Mouse (Mus musculus) kidney, adult 2 months (tissue): Measurements from ENCODE around the gene Zc3h12d. TPM values are rescaled to one million over a fixed set of nuclear protein-coding genes. Genes with fewer than 3 reads are reported as not detected.
A peak's percentile ranks its signal among the peaks of the same experiment; 100 is the strongest.

Source experiments
- DNase-seq: peaks from one replicate; pipeline ENCODE4 v3.0.0; 2021
- H3K27ac ChIP-seq: fragments of 200-500 bp; 2 replicates; pipeline ENCODE4 v1.5.1; 2012; ENCODE audit warnings: low read depth, low read length, control low read depth, inconsistent platforms; ENCODE audit not compliant: insufficient read depth
- H3K27me3 ChIP-seq: fragments of 200-500 bp; replicated peaks from 2 replicates; pipeline ENCODE4 v1.6.1; 2012; ENCODE audit warnings: mild to moderate bottlenecking, moderate library complexity, low read length, inconsistent platforms; ENCODE audit not compliant: control insufficient read depth, insufficient read depth
- H3K36me3 ChIP-seq: fragments of 200-500 bp; 2 replicates; pipeline ENCODE4 v1.6.1; 2012; ENCODE audit warnings: mild to moderate bottlenecking, moderate library complexity, low read length, inconsistent platforms; ENCODE audit not compliant: control insufficient read depth, insufficient read depth
- H3K4me1 ChIP-seq: fragments of 200-500 bp; 2 replicates; pipeline ENCODE4 v1.6.1; 2011; ENCODE audit warnings: low read length; ENCODE audit not compliant: control insufficient read depth, insufficient read depth
- H3K4me3 ChIP-seq: fragments of 200-500 bp; 2 replicates; pipeline ENCODE4 v1.5.1; 2011; ENCODE audit warnings: mild to moderate bottlenecking, low read depth, low read length, control low read depth; ENCODE audit not compliant: insufficient read depth
- CTCF ChIP-seq: fragments of 200-500 bp; conservative IDR thresholded peaks from 2 replicates; pipeline ENCODE4 v1.5.1; 2011; ENCODE audit warnings: low read depth, mild to moderate bottlenecking, control low read depth, low read length, moderate library complexity, mixed read lengths; ENCODE audit not compliant: insufficient read depth, insufficient read length
- POLR2A ChIP-seq: fragments of 200-500 bp; IDR thresholded peaks from one replicate; pipeline ENCODE4 v1.6.1; 2011; ENCODE audit warnings: low read depth, low read length, control low read depth
- WGBS: fragments of 180-500 bp; shearing (Covaris S2); methylation state at CpG from one replicate; pipeline ENCODE4 v1.1.7; 2018; 5-methylcytosine and 5-hydroxymethylcytosine counted together
- polyA plus RNA-seq: library from polyadenylated mRNA; depleted of rRNA; stranded (reverse); fragments of >200 nt; gene quantifications from 2 replicates; pipeline ENCODE4 v1.2.3, GENCODE M21; 2012; rRNA removed

Zc3h12d gene
- polyA plus RNA-seq: 0.98 and 1.8 TPM in 2 replicates

GRCm38 (mm10) chr10:7832171-7832676 is at the start of gene Zc3h12d:
Gene Zc3h12d (plus strand): TSS chr10:7832470.
- peak within 1 kb of the TSS; percentile 7; the same call in 1 of the 2 replicates for H3K27ac ChIP-seq
- H3K27me3 ChIP-seq: no peaks in the 10 kb centered on the region
- no peaks in the 10 kb centered on the region for H3K36me3 ChIP-seq
- 1% methylated on average over 15 of the region's 15 CpGs for WGBS
- H3K4me3 ChIP-seq: peak within 1 kb of the TSS; percentile 11; the same call in 1 of the 2 replicates
- no peak for TF ChIP-seq CTCF
- no peak for TF ChIP-seq POLR2A
- DNase-seq: peak; percentile 84
- H3K4me1 ChIP-seq: no peaks in the 10 kb centered on the region; the same call in 1 of the 2 replicates

GRCm38 (mm10) chr10:7787319-7787718 is 45.0 kb upstream of the Zc3h12d start:
- no peak overlapping the region for H3K4me3 ChIP-seq
- DNase-seq: no peak
- no peak overlapping the region for H3K27ac ChIP-seq
- TF ChIP-seq CTCF: no peak
- no peak for TF ChIP-seq POLR2A
- no peaks in the 10 kb centered on the region for H3K36me3 ChIP-seq
- WGBS: 51% methylated on average over 2 of the region's 2 CpGs
- H3K4me1 ChIP-seq: no peaks in the 10 kb centered on the region
- no peaks in the 10 kb centered on the region for H3K27me3 ChIP-seq

GRCm38 (mm10) chr10:7792254-7792750 is 40.0 kb upstream of the Zc3h12d start:
- H3K27ac ChIP-seq: peak overlapping the region; percentile 20; the same call in 1 of the 2 replicates
- H3K27me3 ChIP-seq: no peaks in the 10 kb centered on the region
- DNase-seq: no peak
- under 1% methylated on average over 10 of the region's 10 CpGs for WGBS
- peaks cover 6% of the 10 kb centered on the region for H3K4me1 ChIP-seq
- H3K36me3 ChIP-seq: peaks cover 4% of the 10 kb centered on the region
- peak overlapping the region; percentile 85 for H3K4me3 ChIP-seq
- TF ChIP-seq POLR2A (no peak), CTCF (no peak)

GRCm38 (mm10) chr10:7792751-7793385 is 39.4 kb upstream of the Zc3h12d start, which contains the start of the genes Ginm1 and Ppil4:
Gene Ginm1 (minus strand): TSS chr10:7792824.
Gene Ppil4 (plus strand): TSS chr10:7792891.
- TF ChIP-seq POLR2A (peak; percentile 25), CTCF (no peak)
- Histone ChIP-seq H3K27me3 (no peaks in the 10 kb centered on the region), H3K4me3 (peak within 1 kb of the TSS; percentile 85), H3K4me1 (peaks cover 6% of the 10 kb centered on the region), H3K27ac (peak within 1 kb of the TSS; percentile 20; the same call in 1 of the 2 replicates), H3K36me3 (peaks cover 5% of the 10 kb centered on the region)
- peak; percentile 92 for DNase-seq
- under 1% methylated on average over 52 of the region's 52 CpGs for WGBS

GRCm38 (mm10) chr10:7801258-7801657 is 31.0 kb upstream of the Zc3h12d start:
- DNase-seq: no peak
- no peak overlapping the region for H3K27ac ChIP-seq
- H3K4me1 ChIP-seq: no peaks in the 10 kb centered on the region
- H3K36me3 ChIP-seq: peaks cover 17% of the 10 kb centered on the region
- H3K4me3 ChIP-seq: no peak overlapping the region
- WGBS: 88% methylated on average over 3 of the region's 3 CpGs
- TF ChIP-seq CTCF (no peak), POLR2A (no peak)
- no peaks in the 10 kb centered on the region for H3K27me3 ChIP-seq

GRCm38 (mm10) chr10:7802519-7803140 is 29.6 kb upstream of the Zc3h12d start:
- Histone ChIP-seq H3K4me3 (no peak overlapping the region), H3K27me3 (no peaks in the 10 kb centered on the region), H3K36me3 (peaks cover 15% of the 10 kb centered on the region), H3K4me1 (no peaks in the 10 kb centered on the region), H3K27ac (no peak overlapping the region)
- TF ChIP-seq POLR2A (no peak), CTCF (no peak)
- DNase-seq: no peak
- WGBS: 81% methylated on average over 2 of the region's 2 CpGs

- Histone ChIP-seq H3K36me3 (peaks cover 5% of the 10 kb centered on the region; the same call in 1 of the 2 replicates), H3K4me1 (no peaks in the 10 kb centered on the region), H3K27me3 (no peaks in the 10 kb centered on the region), H3K27ac (no peak overlapping the region), H3K4me3 (no peak overlapping the region)
- DNase-seq: peak; percentile 76
- peak; percentile 40 for TF ChIP-seq CTCF
- TF ChIP-seq POLR2A: no peak
- 48% methylated on average over 2 of the region's 2 CpGs for WGBS
Measured at GRCm38 (mm10) chr10:7809937-7810336, 22.3 kb upstream of the Zc3h12d start.
